Mouse (Mus musculus): ENCODE measurements around the gene Otos. TPM values are rescaled to one million over a fixed set of nuclear protein-coding genes. Genes with fewer than 3 reads are reported as not detected.
A peak's percentile ranks its signal among the peaks of the same experiment; 100 is the strongest.

Gene Otos
- polyA plus RNA-seq, 1 experiment from 2014 or later = not detected

DNA sequence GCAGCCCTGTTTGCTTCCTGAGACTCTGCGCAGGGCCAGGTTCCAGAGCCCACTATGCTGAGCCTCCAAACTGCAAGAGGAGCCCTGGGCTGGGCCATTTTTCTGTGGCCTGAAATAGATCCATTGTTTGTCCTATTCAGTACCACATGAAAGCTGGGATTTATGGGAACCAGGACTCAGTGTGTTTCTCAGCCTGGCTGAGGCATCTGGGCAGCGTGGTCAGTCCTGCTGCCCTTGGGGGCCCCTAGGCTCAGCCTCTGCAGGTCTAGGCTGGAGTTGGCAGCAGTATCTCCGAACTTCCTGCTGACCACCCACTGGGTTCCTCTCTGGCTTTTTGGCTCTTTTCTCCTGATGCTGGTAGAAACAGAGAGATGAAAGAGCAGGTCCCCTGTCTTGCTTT, 2.8 kb upstream of the Otos start:
- H3K36me3 ChIP-seq (ENCODE audit: control insufficient read depth, insufficient read depth, low read length) = no peaks in the 10 kb centered on the region
- no peak overlapping the region for H3K4me3 ChIP-seq (ENCODE audit: low read depth, low read length)
- H3K27me3 ChIP-seq (replicated peaks; ENCODE audit: control insufficient read depth, insufficient read depth, low read length) = no peaks in the 10 kb centered on the region
- no peaks in the 10 kb centered on the region; the same call in 1 of the 2 replicates for H3K4me1 ChIP-seq (ENCODE audit: control insufficient read depth, insufficient read depth, low read length)
- no peaks in the 10 kb centered on the region for H3K9me3 ChIP-seq (replicated peaks; ENCODE audit: control insufficient read depth, low read length)
- peak overlapping the region; percentile 22; the same call in 1 of the 2 replicates for H3K9ac ChIP-seq (ENCODE audit: low read length)
- 56% methylated on average over 3 of the region's 3 CpGs for WGBS
- ATAC-seq (no peak), DNase-seq (ENCODE audit: low spot score) (peak; percentile 3)
- H3K4me2 ChIP-seq (ENCODE audit: low read length) = no peak overlapping the region
- no peak overlapping the region for H3K27ac ChIP-seq (ENCODE audit: low read depth, low read length)

DNA sequence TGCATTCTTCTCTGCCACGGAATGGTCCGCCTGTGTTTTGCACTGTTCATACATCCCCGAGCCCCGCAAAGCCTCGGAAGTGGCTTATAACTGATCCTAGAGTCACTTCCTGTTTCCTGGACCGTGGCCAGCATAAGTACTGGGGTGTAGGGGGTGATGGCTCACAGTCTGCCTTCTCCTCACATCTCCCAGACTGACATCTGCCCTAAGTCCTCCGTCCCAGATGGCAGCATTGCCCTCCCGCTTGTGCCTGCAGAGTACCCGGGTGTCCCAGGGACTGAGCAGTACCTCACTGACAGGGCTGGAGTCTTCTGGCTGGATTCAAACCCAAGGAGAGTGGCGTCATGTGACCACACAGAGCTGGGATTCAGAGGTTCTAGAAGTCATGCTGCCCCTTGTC, 444 bp downstream of the Otos start:
- 56% methylated on average over 10 of the region's 10 CpGs for WGBS
- no peaks in the 10 kb centered on the region for H3K9me3 ChIP-seq (replicated peaks; ENCODE audit: control insufficient read depth, low read length)
- H3K4me2 ChIP-seq (ENCODE audit: low read length) = no peak overlapping the region
- H3K27me3 ChIP-seq (replicated peaks; ENCODE audit: control insufficient read depth, insufficient read depth, low read length) = no peaks in the 10 kb centered on the region
- ATAC-seq = 0 out of 2 replicates have a peak, but pooled peaks have one; percentile 33
- H3K4me1 ChIP-seq (ENCODE audit: control insufficient read depth, insufficient read depth, low read length) = no peaks in the 10 kb centered on the region; the same call in 1 of the 2 replicates
- H3K36me3 ChIP-seq (ENCODE audit: control insufficient read depth, insufficient read depth, low read length) = no peaks in the 10 kb centered on the region
- no peak overlapping the region for H3K9ac ChIP-seq (ENCODE audit: low read length)
- no peak overlapping the region for H3K27ac ChIP-seq (ENCODE audit: low read depth, low read length)
- DNase-seq (ENCODE audit: low spot score) = peak; percentile 5
- no peak overlapping the region for H3K4me3 ChIP-seq (ENCODE audit: low read depth, low read length)

DNA sequence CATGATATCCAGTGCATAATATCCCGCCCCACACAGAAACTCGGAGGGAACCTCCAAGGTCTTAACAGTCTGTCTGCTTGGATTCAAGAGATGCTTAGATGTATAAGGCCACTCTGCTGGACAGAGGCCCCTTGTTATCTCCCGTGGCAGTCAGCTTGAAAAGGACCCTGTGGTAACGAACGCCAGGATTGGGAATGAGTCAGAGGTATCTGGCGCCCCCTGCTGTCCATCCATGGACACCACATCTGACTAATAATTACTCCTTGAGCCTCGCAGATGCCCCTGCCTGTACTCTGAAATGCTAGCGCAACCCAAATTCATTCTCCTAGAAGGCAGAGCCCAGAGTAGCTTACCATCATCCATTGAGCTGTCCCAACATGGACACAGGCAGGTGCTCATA, 889 bp downstream of the Otos start:
- DNase-seq (ENCODE audit: low spot score) = peak; percentile 85
- Histone ChIP-seq H3K9ac (ENCODE audit: low read length) (no peak overlapping the region), H3K4me2 (ENCODE audit: low read length) (no peak overlapping the region), H3K4me1 (ENCODE audit: control insufficient read depth, insufficient read depth, low read length) (no peaks in the 10 kb centered on the region; the same call in 1 of the 2 replicates), H3K4me3 (ENCODE audit: low read depth, low read length) (no peak overlapping the region), H3K27me3 (replicated peaks; ENCODE audit: control insufficient read depth, insufficient read depth, low read length) (no peaks in the 10 kb centered on the region), H3K9me3 (replicated peaks; ENCODE audit: control insufficient read depth, low read length) (no peaks in the 10 kb centered on the region), H3K27ac (ENCODE audit: low read depth, low read length) (no peak overlapping the region), H3K36me3 (ENCODE audit: control insufficient read depth, insufficient read depth, low read length) (no peaks in the 10 kb centered on the region)
- peak; percentile 73 for ATAC-seq
- WGBS = 4% methylated on average over 8 of the region's 8 CpGs

- Histone ChIP-seq H3K27me3 (replicated peaks; ENCODE audit: control insufficient read depth, insufficient read depth, low read length) (no peaks in the 10 kb centered on the region), H3K9ac (ENCODE audit: low read length) (no peak overlapping the region), H3K36me3 (ENCODE audit: control insufficient read depth, insufficient read depth, low read length) (no peaks in the 10 kb centered on the region), H3K27ac (ENCODE audit: low read depth, low read length) (no peak overlapping the region), H3K4me1 (ENCODE audit: control insufficient read depth, insufficient read depth, low read length) (peaks cover 4% of the 10 kb centered on the region), H3K4me3 (ENCODE audit: low read depth, low read length) (no peak overlapping the region), H3K9me3 (replicated peaks; ENCODE audit: control insufficient read depth, low read length) (no peaks in the 10 kb centered on the region), H3K4me2 (ENCODE audit: low read length) (no peak overlapping the region)
- ATAC-seq (no peak), DNase-seq (ENCODE audit: low spot score) (no peak)
- WGBS = 67% methylated on average over 4 of the region's 4 CpGs
Observed at GRCm38 (mm10) chr1:92647026-92647425, 1.6 kb downstream of the Otos start.

- no peaks in the 10 kb centered on the region for H3K27me3 ChIP-seq (replicated peaks; ENCODE audit: control insufficient read depth, insufficient read depth, low read length)
- 90% methylated on average over 7 of the region's 7 CpGs for WGBS
Observed at GRCm38 (mm10) chr1:92646601-92647000, 2.0 kb downstream of the Otos start.

GRCm38 (mm10) chr1:92646111-92646510, 2.5 kb downstream of the Otos start:
- Histone ChIP-seq H3K4me1 (ENCODE audit: control insufficient read depth, insufficient read depth, low read length) (peaks cover 7% of the 10 kb centered on the region; the same call in 1 of the 2 replicates), H3K4me2 (ENCODE audit: low read length) (no peak overlapping the region), H3K36me3 (ENCODE audit: control insufficient read depth, insufficient read depth, low read length) (no peaks in the 10 kb centered on the region), H3K27ac (ENCODE audit: low read depth, low read length) (no peak overlapping the region), H3K4me3 (ENCODE audit: low read depth, low read length) (no peak overlapping the region), H3K9me3 (replicated peaks; ENCODE audit: control insufficient read depth, low read length) (no peaks in the 10 kb centered on the region), H3K27me3 (replicated peaks; ENCODE audit: control insufficient read depth, insufficient read depth, low read length) (no peaks in the 10 kb centered on the region), H3K9ac (ENCODE audit: low read length) (no peak overlapping the region)
- DNase-seq (ENCODE audit: low spot score) (no peak), ATAC-seq (no peak)
- 45% methylated on average over 2 of the region's 2 CpGs for WGBS

More at GRCm38 (mm10) chr1:92646601-92647000, 2.0 kb downstream of the Otos start:
- Histone ChIP-seq H3K27ac (ENCODE audit: low read depth, low read length) (no peak overlapping the region), H3K9ac (ENCODE audit: low read length) (no peak overlapping the region), H3K4me2 (ENCODE audit: low read length) (no peak overlapping the region), H3K4me1 (ENCODE audit: control insufficient read depth, insufficient read depth, low read length) (peaks cover 5% of the 10 kb centered on the region; the same call in 1 of the 2 replicates), H3K36me3 (ENCODE audit: control insufficient read depth, insufficient read depth, low read length) (no peaks in the 10 kb centered on the region), H3K9me3 (replicated peaks; ENCODE audit: control insufficient read depth, low read length) (no peaks in the 10 kb centered on the region), H3K4me3 (ENCODE audit: low read depth, low read length) (no peak overlapping the region)
- DNase-seq (ENCODE audit: low spot score) (no peak), ATAC-seq (no peak)

DNA sequence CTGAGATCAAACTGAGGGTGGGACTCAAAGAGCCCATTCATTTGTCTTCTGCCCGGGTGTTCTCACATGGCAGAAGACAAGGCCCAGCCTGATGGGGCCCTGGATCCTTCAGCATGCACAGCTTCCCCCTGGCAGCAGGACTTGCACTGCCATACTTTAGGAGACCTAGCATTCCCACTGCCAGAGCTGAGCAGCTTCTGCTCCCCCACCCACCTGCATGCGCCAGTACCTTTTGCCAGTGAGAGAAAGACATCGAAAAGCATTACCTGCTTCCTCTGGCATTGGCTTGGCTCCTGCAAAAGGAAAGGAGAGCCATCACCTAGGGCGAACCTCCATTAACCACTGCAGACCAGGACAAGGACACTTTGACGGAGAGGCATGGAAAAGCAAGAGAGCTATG, 3.7 kb downstream of the Otos start:
- 86% methylated on average over 5 of the region's 5 CpGs for WGBS

GRCm38 (mm10) chr1:92643691-92644090, 5.0 kb downstream of the Otos start:
- no peak overlapping the region for H3K27ac ChIP-seq (ENCODE audit: low read depth, low read length)
- H3K27me3 ChIP-seq (replicated peaks; ENCODE audit: control insufficient read depth, insufficient read depth, low read length) = no peaks in the 10 kb centered on the region
- H3K4me3 ChIP-seq (ENCODE audit: low read depth, low read length) = no peak overlapping the region
- H3K4me1 ChIP-seq (ENCODE audit: control insufficient read depth, insufficient read depth, low read length) = peaks cover 14% of the 10 kb centered on the region
- H3K4me2 ChIP-seq (ENCODE audit: low read length) = no peak overlapping the region
- WGBS = 89% methylated on average over 4 of the region's 4 CpGs
- peaks cover 9% of the 10 kb centered on the region for H3K36me3 ChIP-seq (ENCODE audit: control insufficient read depth, insufficient read depth, low read length)
- no peak for ATAC-seq
- H3K9ac ChIP-seq (ENCODE audit: low read length) = no peak overlapping the region
- H3K9me3 ChIP-seq (replicated peaks; ENCODE audit: control insufficient read depth, low read length) = no peaks in the 10 kb centered on the region
- no peak for DNase-seq (ENCODE audit: low spot score)

More for the DNA sequence above, 3.7 kb downstream of the Otos start:
- H3K36me3 ChIP-seq (ENCODE audit: control insufficient read depth, insufficient read depth, low read length) = no peaks in the 10 kb centered on the region
- no peaks in the 10 kb centered on the region for H3K27me3 ChIP-seq (replicated peaks; ENCODE audit: control insufficient read depth, insufficient read depth, low read length)
- no peak overlapping the region for H3K9ac ChIP-seq (ENCODE audit: low read length)
- H3K4me2 ChIP-seq (ENCODE audit: low read length) = no peak overlapping the region
- no peak for ATAC-seq
- H3K9me3 ChIP-seq (replicated peaks; ENCODE audit: control insufficient read depth, low read length) = no peaks in the 10 kb centered on the region
- DNase-seq (ENCODE audit: low spot score) = no peak
- no peak overlapping the region for H3K4me3 ChIP-seq (ENCODE audit: low read depth, low read length)
- H3K4me1 ChIP-seq (ENCODE audit: control insufficient read depth, insufficient read depth, low read length) = peaks cover 14% of the 10 kb centered on the region
- no peak overlapping the region for H3K27ac ChIP-seq (ENCODE audit: low read depth, low read length)

GRCm38 (mm10) chr1:92641514-92642272, 6.9 kb downstream of the Otos start, which contains the start of gene Cops9:
Cops9 (minus strand) TSS chr1:92641985.
- peak; percentile 94 for DNase-seq (ENCODE audit: low spot score)
- H3K27ac ChIP-seq (ENCODE audit: low read depth, low read length) = peak within 1 kb of the TSS; percentile 78
- 2% methylated on average over 50 of the region's 50 CpGs for WGBS
- H3K4me3 ChIP-seq (ENCODE audit: low read depth, low read length) = peak within 1 kb of the TSS; percentile 80
- H3K9ac ChIP-seq (ENCODE audit: low read length) = peak within 1 kb of the TSS; percentile 88
- no peaks in the 10 kb centered on the region for H3K27me3 ChIP-seq (replicated peaks; ENCODE audit: control insufficient read depth, insufficient read depth, low read length)
- ATAC-seq = peak; percentile 96
- no peaks in the 10 kb centered on the region for H3K9me3 ChIP-seq (replicated peaks; ENCODE audit: control insufficient read depth, low read length)
- H3K4me1 ChIP-seq (ENCODE audit: control insufficient read depth, insufficient read depth, low read length) = peaks cover 14% of the 10 kb centered on the region
- peak within 1 kb of the TSS; percentile 65 for H3K4me2 ChIP-seq (ENCODE audit: low read length)
- peaks cover 28% of the 10 kb centered on the region for H3K36me3 ChIP-seq (ENCODE audit: control insufficient read depth, insufficient read depth, low read length)
